Mouse (Mus musculus): ENCODE measurements around the gene Methig1. TPM values are rescaled to one million over a fixed set of nuclear protein-coding genes. Genes with fewer than 3 reads are reported as not detected.
A peak's percentile ranks its signal among the peaks of the same experiment; 100 is the strongest.
"Not testable (repeated sequence)": the region's sequence is repeated elsewhere in the genome, so short reads cannot be mapped to it uniquely, and the experiment has no call there.

The Methig1 gene
- total RNA-seq, 1 experiment = 0.54 TPM

DNA sequence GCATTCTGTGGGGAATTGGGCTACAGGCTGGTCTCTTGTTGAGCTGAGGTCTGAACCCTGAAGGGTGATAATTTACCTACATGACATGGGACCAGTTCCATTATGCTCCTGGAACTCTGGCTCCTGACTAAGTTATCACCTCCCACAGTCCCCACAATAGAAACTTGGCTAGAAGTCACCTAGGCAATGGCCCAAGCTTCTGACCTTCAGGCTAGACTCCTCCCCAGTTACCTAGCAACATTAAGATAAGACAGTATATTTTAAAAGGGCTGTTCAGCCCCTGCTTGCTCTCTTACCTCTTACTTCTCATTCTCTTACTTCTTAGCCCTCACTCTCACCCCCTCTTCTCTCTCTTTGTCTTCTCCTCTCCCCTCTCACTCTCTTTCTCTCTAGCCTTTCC is 7.5 kb upstream of the Methig1 start:
- in situ Hi-C loops (cut with MboI; ENCODE audit: low sequenced_read_pairs in 2 of 2, unreplicated experiment in 2 of 2) = no loop called here
- TF ChIP-seq CHD2 (IDR thresholded peaks at IDR 0.05; ENCODE audit: low read depth, low read length) = no peak
- TF ChIP-seq ZNF384 (IDR thresholded peaks at IDR 0.05; ENCODE audit: low read depth, low read length) = no peak
- TF ChIP-seq HCFC1 (IDR thresholded peaks at IDR 0.05; ENCODE audit: borderline replicate concordance, insufficient read depth, low read length) = no peak
- no peak for TF ChIP-seq ZC3H11A (IDR thresholded peaks at IDR 0.05; ENCODE audit: borderline replicate concordance, low read depth, low read length)
- no peak for TF ChIP-seq MAFK (IDR thresholded peaks at IDR 0.05; ENCODE audit: insufficient read depth, low read depth, low read length)
- Histone ChIP-seq H3K9ac (ENCODE audit: insufficient read depth, low read depth, low read length, poor library complexity, severe bottlenecking) (no peak overlapping the region), H3K9me3 (ENCODE audit: control insufficient read depth, insufficient read depth, low read depth, low read length) (no peaks in the 10 kb centered on the region), H3K27ac (ENCODE audit: insufficient read depth, low read depth, low read length, poor library complexity, severe bottlenecking) (no peak overlapping the region), H3K36me3 (ENCODE audit: control insufficient read depth, insufficient read depth, low read length, poor library complexity, severe bottlenecking) (no peaks in the 10 kb centered on the region), H3K4me3 (ENCODE audit: insufficient read depth in 1 of 2, low read depth in 1 of 2, low read length in 2 of 2, poor library complexity in 1 of 2, severe bottlenecking in 1 of 2) (no peak overlapping the region), H3K4me1 (ENCODE audit: control insufficient read depth in 2 of 2, insufficient read depth in 2 of 2, low read length in 2 of 2, poor library complexity in 1 of 2) (peaks cover 2 to 4% of the 10 kb centered on the region in 2 experiments; a peak in 1 of 4 replicates)
- no peak for DNase-seq (ENCODE audit: low read depth, low spot score)

- H3K9ac ChIP-seq (ENCODE audit: insufficient read depth, low read depth, low read length, poor library complexity, severe bottlenecking) = peak overlapping the region; percentile 60; the same call in 1 of the 2 replicates
- no peaks in the 10 kb centered on the region for H3K36me3 ChIP-seq (ENCODE audit: control insufficient read depth, insufficient read depth, low read length, poor library complexity, severe bottlenecking)
- no peak overlapping the region for H3K27ac ChIP-seq (ENCODE audit: insufficient read depth, low read depth, low read length, poor library complexity, severe bottlenecking)
- H3K4me3 ChIP-seq (ENCODE audit: insufficient read depth in 1 of 2, low read depth in 1 of 2, low read length in 2 of 2, poor library complexity in 1 of 2, severe bottlenecking in 1 of 2) = peak overlapping the region; percentile 51 to 70
- no peaks in the 10 kb centered on the region for H3K9me3 ChIP-seq (ENCODE audit: control insufficient read depth, insufficient read depth, low read depth, low read length)
- DNase-seq (ENCODE audit: low read depth, low spot score) = peak; percentile 35
- no peak for TF ChIP-seq ZC3H11A (IDR thresholded peaks at IDR 0.05; ENCODE audit: borderline replicate concordance, low read depth, low read length)
- in situ Hi-C loops (cut with MboI; ENCODE audit: low sequenced_read_pairs in 2 of 2, unreplicated experiment in 2 of 2) = no loop called here
- peaks cover 2 to 4% of the 10 kb centered on the region in 2 experiments; a peak in 1 of 4 replicates for H3K4me1 ChIP-seq (ENCODE audit: control insufficient read depth in 2 of 2, insufficient read depth in 2 of 2, low read length in 2 of 2, poor library complexity in 1 of 2)
These were observed 6.2 kb upstream of the Methig1 start for GRCm38 (mm10) chr15:100346761-100347160.

- H3K4me1 ChIP-seq (ENCODE audit: control insufficient read depth in 2 of 2, insufficient read depth in 2 of 2, low read length in 2 of 2, poor library complexity in 1 of 2) = peaks cover 2 to 4% of the 10 kb centered on the region in 2 experiments; a peak in 1 of 4 replicates
- TF ChIP-seq MAFK (IDR thresholded peaks at IDR 0.05; ENCODE audit: insufficient read depth, low read depth, low read length) = no peak
- no peak for TF ChIP-seq CHD2 (IDR thresholded peaks at IDR 0.05; ENCODE audit: low read depth, low read length)
- no peak for TF ChIP-seq ZNF384 (IDR thresholded peaks at IDR 0.05; ENCODE audit: low read depth, low read length)
- no peak for TF ChIP-seq HCFC1 (IDR thresholded peaks at IDR 0.05; ENCODE audit: borderline replicate concordance, insufficient read depth, low read length)
- TF ChIP-seq ZC3H11A (IDR thresholded peaks at IDR 0.05; ENCODE audit: borderline replicate concordance, low read depth, low read length) = no peak
- no peak overlapping the region for H3K27ac ChIP-seq (ENCODE audit: insufficient read depth, low read depth, low read length, poor library complexity, severe bottlenecking)
- H3K9ac ChIP-seq (ENCODE audit: insufficient read depth, low read depth, low read length, poor library complexity, severe bottlenecking) = no peak overlapping the region
- H3K36me3 ChIP-seq (ENCODE audit: control insufficient read depth, insufficient read depth, low read length, poor library complexity, severe bottlenecking) = no peaks in the 10 kb centered on the region
- in situ Hi-C loops (cut with MboI; ENCODE audit: low sequenced_read_pairs in 2 of 2, unreplicated experiment in 2 of 2) = no loop called here
- no peak overlapping the region for H3K4me3 ChIP-seq (ENCODE audit: insufficient read depth in 1 of 2, low read depth in 1 of 2, low read length in 2 of 2, poor library complexity in 1 of 2, severe bottlenecking in 1 of 2)
- DNase-seq (ENCODE audit: low read depth, low spot score) = no peak
- no peaks in the 10 kb centered on the region for H3K9me3 ChIP-seq (ENCODE audit: control insufficient read depth, insufficient read depth, low read depth, low read length)
These were observed 3.5 kb upstream of the Methig1 start for GRCm38 (mm10) chr15:100349496-100349895.

DNA sequence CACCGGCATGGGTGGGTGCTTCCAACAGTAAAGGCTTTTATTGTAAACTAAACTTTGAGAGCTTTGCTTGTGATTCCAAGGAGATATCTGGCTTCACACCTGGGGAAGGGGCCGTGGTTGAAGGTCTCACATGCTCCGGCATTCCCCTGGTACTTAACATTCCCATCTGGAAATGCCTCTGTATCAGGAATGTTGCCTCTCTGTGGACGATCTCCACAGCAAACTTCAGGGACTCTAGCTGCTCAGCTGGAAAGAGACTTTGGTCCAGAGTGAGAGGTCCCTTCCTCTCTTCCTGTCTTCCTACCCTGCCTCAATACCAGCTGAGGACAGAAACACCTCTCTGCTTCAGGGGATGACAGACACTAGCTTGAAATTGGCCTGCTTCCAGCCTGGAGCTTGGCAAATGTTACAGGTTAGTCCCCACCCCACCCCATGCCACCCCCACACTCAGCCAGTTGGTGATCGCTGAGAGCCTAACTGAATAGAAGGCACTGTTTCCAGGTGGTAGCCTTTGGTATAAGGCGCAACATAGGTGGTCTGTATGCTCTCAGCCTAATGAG is 1.4 kb upstream of the Methig1 start:
- in situ Hi-C loops (cut with MboI; ENCODE audit: low sequenced_read_pairs in 2 of 2, unreplicated experiment in 2 of 2) = no loop called here
- TF ChIP-seq ZNF384 (IDR thresholded peaks at IDR 0.05; ENCODE audit: low read depth, low read length) (no peak), CHD2 (IDR thresholded peaks at IDR 0.05; ENCODE audit: low read depth, low read length) (no peak), HCFC1 (IDR thresholded peaks at IDR 0.05; ENCODE audit: borderline replicate concordance, insufficient read depth, low read length) (no peak), ZC3H11A (IDR thresholded peaks at IDR 0.05; ENCODE audit: borderline replicate concordance, low read depth, low read length) (no peak), MAFK (IDR thresholded peaks at IDR 0.05; ENCODE audit: insufficient read depth, low read depth, low read length) (no peak)
- H3K9me3 ChIP-seq (ENCODE audit: control insufficient read depth, insufficient read depth, low read depth, low read length) = no peaks in the 10 kb centered on the region

DNA sequence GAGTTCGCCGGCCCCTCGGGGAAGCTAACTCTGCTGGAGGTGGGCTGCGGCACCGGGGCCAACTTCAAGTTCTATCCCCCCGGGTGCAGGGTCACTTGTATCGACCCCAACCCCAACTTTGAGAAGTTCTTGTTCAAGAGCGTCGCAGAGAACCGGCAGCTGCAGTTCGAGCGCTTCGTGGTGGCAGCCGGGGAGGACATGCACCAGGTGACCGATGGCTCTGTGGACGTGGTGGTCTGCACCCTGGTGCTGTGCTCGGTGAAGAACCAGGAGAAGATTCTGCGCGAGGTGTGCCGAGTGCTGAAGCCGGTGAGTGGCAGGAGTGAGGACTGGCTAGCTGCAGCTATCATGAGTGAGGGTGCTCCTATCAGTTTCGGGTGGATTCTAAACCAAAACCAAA is 450 bp downstream of the Methig1 start:
- H3K27ac ChIP-seq (ENCODE audit: insufficient read depth, low read depth, low read length, poor library complexity, severe bottlenecking); H3K4me3 ChIP-seq (ENCODE audit: insufficient read depth in 1 of 2, low read depth in 1 of 2, low read length in 2 of 2, poor library complexity in 1 of 2, severe bottlenecking in 1 of 2); H3K9me3 ChIP-seq (ENCODE audit: control insufficient read depth, insufficient read depth, low read depth, low read length); DNase-seq (ENCODE audit: low read depth, low spot score); in situ Hi-C loops (cut with MboI; ENCODE audit: low sequenced_read_pairs in 2 of 2, unreplicated experiment in 2 of 2); H3K9ac ChIP-seq (ENCODE audit: insufficient read depth, low read depth, low read length, poor library complexity, severe bottlenecking); H3K36me3 ChIP-seq (ENCODE audit: control insufficient read depth, insufficient read depth, low read length, poor library complexity, severe bottlenecking); H3K4me1 ChIP-seq (ENCODE audit: control insufficient read depth in 2 of 2, insufficient read depth in 2 of 2, low read length in 2 of 2, poor library complexity in 1 of 2): not testable (repeated sequence)

More for the DNA sequence above, 1.4 kb upstream of the Methig1 start:
- Histone ChIP-seq H3K9ac (ENCODE audit: insufficient read depth, low read depth, low read length, poor library complexity, severe bottlenecking) (no peak overlapping the region), H3K36me3 (ENCODE audit: control insufficient read depth, insufficient read depth, low read length, poor library complexity, severe bottlenecking) (no peaks in the 10 kb centered on the region), H3K4me3 (ENCODE audit: insufficient read depth in 1 of 2, low read depth in 1 of 2, low read length in 2 of 2, poor library complexity in 1 of 2, severe bottlenecking in 1 of 2) (no peak overlapping the region), H3K4me1 (ENCODE audit: control insufficient read depth in 2 of 2, insufficient read depth in 2 of 2, low read length in 2 of 2, poor library complexity in 1 of 2) (peaks cover 0 to 4% of the 10 kb centered on the region in 2 experiments; a peak in 1 of 4 replicates), H3K27ac (ENCODE audit: insufficient read depth, low read depth, low read length, poor library complexity, severe bottlenecking) (no peak overlapping the region)
- no peak for DNase-seq (ENCODE audit: low read depth, low spot score)

Data from ES-E14 (cell line).